Mouse (Mus musculus): ENCODE measurements around the gene Tubb4a. TPM values are rescaled to one million over a fixed set of nuclear protein-coding genes. Genes with fewer than 3 reads are reported as not detected.
A peak's percentile ranks its signal among the peaks of the same experiment; 100 is the strongest.
"Not testable (repeated sequence)": the region's sequence is repeated elsewhere in the genome, so short reads cannot be mapped to it uniquely, and the experiment has no call there.

Gene Tubb4a
- 24.2 and 27.1 TPM in 2 replicates for polyA plus RNA-seq (2015; fragmentation: Nextera tagmentation; extraction: Ambion mirVana)

DNA sequence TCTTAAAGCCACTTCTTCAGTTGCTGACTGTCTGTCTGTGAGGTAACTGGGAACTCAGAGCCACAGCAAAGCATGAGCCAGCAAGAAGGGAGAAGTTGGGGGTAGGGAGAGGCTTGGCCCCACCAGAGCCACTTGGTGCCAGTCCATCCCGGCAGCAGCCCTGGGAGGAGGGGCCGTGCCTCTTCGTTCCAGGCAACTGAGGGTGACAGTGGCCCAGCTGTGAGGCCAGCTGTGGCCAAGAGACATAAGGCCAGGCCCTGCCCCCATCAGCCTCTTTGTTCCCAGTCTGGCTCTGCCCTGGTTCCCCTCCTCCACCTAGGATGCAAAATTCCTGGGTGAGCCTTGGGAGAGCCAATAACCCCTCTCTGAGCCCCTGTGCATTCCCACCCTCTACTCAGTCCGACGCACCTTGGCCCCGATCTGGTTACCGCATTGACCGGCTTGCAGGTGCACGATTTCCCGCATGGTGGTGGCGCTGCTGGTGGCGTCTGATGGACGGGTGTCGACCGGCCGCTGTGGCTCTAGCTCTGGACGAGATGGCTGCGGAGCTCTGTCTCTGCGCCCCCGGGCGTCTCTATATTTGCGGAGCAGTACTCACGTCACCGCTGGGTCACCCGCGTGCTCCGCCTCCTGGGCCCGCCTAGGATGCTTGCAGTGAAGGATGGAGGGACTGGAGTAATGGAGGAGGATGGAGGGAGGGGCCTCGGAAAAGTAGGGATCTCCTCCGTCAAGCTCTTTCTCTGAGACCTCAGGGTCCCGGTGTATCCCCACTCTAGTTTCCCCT is at the start of gene Tubb4a:
Gene Tubb4a (minus strand): TSS at position 734 of the 784 bp plus-strand sequence.
- peak within 1 kb of the TSS; percentile 37 for H3K4me3 ChIP-seq (replicated peaks)
- peak within 1 kb of the TSS; percentile 74 for H3K4me2 ChIP-seq (replicated peaks)
- H3K27ac ChIP-seq, result no peak within 1 kb of the TSS
- H3K9ac ChIP-seq, result peak within 1 kb of the TSS; percentile 37
- peak; percentile 70 for ATAC-seq
- H3K9me3 ChIP-seq, result no peaks in the 10 kb centered on the region
- H3K27me3 ChIP-seq (replicated peaks), result no peaks in the 10 kb centered on the region; the same call in 1 of the 2 replicates
- no peaks in the 10 kb centered on the region for H3K36me3 ChIP-seq
- peaks cover 9% of the 10 kb centered on the region for H3K4me1 ChIP-seq (replicated peaks)
- WGBS, result under 1% methylated on average over 31 of the region's 31 CpGs

DNA sequence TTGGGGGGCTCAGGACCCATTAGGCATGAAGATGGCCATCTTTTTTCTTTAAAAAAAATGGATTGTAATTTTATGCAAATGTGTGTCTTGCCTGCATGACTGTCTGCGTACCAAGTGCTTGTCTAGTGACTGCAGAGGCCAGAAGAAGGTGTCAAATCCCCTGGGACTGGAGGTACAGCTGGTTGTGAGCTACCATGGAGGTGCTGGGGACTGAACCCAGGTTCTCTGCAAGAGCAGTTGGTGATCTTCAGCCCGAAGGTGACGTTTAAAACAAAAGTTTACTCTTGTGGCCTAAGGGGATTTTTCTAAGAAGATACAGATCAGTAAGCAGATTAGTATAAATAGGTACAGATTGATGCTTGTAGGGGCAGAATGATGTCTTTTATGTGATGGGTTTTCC is 48.1 kb upstream of the Tubb4a start:
- no peaks in the 10 kb centered on the region for H3K4me1 ChIP-seq (replicated peaks)
- no peak overlapping the region for H3K27ac ChIP-seq
- 83% methylated on average over 3 of the region's 3 CpGs for WGBS
- H3K27me3 ChIP-seq (replicated peaks), result no peaks in the 10 kb centered on the region
- no peaks in the 10 kb centered on the region for H3K36me3 ChIP-seq
- ATAC-seq, result no peak
- no peak overlapping the region for H3K4me3 ChIP-seq (replicated peaks)
- H3K9me3 ChIP-seq, result no peaks in the 10 kb centered on the region
- no peak overlapping the region for H3K4me2 ChIP-seq (replicated peaks)
- no peak overlapping the region for H3K9ac ChIP-seq

DNA sequence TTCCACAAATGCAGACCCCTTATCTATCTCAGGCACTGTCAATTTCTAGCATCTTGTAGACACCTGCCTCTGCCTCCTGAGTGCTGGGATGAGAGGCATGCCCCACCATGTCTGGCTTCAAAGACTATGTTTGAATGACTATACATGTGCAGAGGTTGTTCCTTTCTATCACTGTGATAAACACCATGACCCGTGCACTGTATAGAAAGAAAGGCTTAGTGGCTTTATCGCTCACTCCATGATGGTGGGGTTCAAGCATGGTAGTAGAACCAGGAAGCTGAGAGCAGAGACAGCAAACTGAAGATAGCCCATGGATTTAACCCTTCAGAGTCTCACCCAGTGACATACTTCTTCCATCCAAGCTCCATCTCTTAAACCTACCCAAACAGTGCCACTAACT is 47.1 kb upstream of the Tubb4a start:
- no peak overlapping the region for H3K9ac ChIP-seq
- no peak overlapping the region for H3K4me2 ChIP-seq (replicated peaks)
- H3K4me1 ChIP-seq (replicated peaks), result no peaks in the 10 kb centered on the region
- no peaks in the 10 kb centered on the region for H3K9me3 ChIP-seq
- H3K36me3 ChIP-seq, result no peaks in the 10 kb centered on the region
- no peak overlapping the region for H3K27ac ChIP-seq
- no peaks in the 10 kb centered on the region for H3K27me3 ChIP-seq (replicated peaks)
- 70% methylated on average over 2 of the region's 2 CpGs for WGBS
- no peak overlapping the region for H3K4me3 ChIP-seq (replicated peaks)
- ATAC-seq, result no peak

DNA sequence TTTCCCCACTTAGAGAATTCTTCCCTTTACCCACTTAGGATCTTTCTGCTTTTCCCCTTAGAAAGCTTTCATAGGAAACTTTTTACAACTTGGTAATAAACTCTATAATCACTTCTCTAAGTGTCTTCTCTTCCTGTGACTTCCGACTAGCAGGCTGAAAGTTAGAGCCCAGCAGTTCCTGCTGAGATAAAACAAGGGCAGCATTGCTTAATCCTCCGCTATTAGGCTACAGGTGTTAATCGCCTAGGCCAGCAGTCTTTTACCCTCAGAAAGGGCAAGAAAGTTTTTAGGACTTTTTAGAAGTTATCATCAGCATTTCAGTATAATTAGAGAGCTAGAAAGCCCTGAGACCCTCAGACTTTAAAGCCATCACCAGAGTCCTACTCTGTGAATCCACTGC is 46.4 kb upstream of the Tubb4a start:
- H3K9ac ChIP-seq; H3K4me3 ChIP-seq (replicated peaks); ATAC-seq; H3K9me3 ChIP-seq; H3K27me3 ChIP-seq (replicated peaks); H3K27ac ChIP-seq; H3K4me1 ChIP-seq (replicated peaks); H3K4me2 ChIP-seq (replicated peaks); H3K36me3 ChIP-seq: not testable (repeated sequence)
- WGBS, result 13% methylated on average over 3 of the region's 3 CpGs

DNA sequence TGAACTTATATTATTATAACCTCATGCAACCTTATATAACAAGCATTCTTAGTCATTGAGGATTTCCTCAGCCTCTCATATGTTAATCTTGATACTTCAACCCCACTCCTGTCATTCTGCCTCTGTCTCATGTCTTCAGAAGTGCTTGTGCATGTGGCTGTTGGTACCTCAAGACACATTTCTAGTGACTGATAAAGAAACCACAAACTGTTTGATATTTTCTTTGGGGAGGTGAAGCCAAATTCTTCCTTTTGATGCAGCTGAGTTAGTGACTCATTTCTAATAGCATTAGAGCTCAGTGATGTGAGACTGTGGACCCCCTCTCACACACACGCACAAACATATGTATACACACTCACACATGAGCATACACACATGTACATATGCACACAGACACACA is 44.2 kb upstream of the Tubb4a start:
- Histone ChIP-seq H3K27me3 (replicated peaks) (no peaks in the 10 kb centered on the region), H3K9me3 (no peaks in the 10 kb centered on the region), H3K27ac (no peak overlapping the region), H3K9ac (no peak overlapping the region), H3K36me3 (no peaks in the 10 kb centered on the region), H3K4me1 (replicated peaks) (no peaks in the 10 kb centered on the region), H3K4me3 (replicated peaks) (no peak overlapping the region), H3K4me2 (replicated peaks) (no peak overlapping the region)
- WGBS, result 83% methylated on average over 1 of the region's 1 CpGs
- no peak for ATAC-seq

DNA sequence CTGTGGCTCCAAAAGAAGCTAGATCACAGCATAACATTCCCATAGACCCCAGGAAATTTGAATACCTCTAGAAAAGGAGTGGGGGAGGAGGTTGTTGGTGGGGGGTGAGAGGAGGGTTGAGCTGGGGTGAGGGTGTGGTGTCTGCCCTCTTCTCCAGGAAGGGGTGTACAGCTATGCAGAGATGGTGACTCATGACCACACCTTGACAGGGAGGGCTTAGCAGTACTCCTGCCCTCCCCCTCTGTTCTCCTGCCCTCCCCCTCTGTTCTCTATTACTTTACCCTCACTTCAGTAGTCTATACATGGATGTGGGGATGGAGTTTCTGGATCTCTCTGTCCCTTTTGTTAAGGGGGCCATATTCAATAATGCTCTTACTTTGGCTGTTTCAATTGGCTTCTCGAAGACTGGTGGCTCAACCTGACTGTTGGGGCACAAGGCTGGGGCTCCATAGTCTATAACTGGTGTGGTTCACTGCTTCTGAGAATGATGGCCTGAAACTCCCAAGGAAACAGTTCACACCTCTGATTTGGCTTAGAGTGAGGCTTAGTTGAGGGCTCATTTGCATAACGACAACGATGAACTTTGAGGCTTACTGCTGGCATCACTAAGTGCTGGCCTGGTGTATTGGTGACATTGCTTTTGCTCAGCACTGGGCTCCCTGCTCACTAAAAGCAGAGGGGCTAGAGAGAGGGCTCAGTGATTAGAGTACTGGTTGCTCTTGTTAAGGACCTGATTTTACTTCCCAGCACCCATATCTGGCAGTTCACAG is 38.5 kb upstream of the Tubb4a start:
- Histone ChIP-seq H3K9ac (no peak overlapping the region), H3K27ac (no peak overlapping the region), H3K9me3 (no peaks in the 10 kb centered on the region), H3K27me3 (replicated peaks) (no peaks in the 10 kb centered on the region), H3K4me1 (replicated peaks) (no peaks in the 10 kb centered on the region), H3K36me3 (no peaks in the 10 kb centered on the region), H3K4me3 (replicated peaks) (no peak overlapping the region), H3K4me2 (replicated peaks) (no peak overlapping the region)
- peak; percentile 58; the same call in 1 of the 2 replicates for ATAC-seq
- 63% methylated on average over 3 of the region's 3 CpGs for WGBS

DNA sequence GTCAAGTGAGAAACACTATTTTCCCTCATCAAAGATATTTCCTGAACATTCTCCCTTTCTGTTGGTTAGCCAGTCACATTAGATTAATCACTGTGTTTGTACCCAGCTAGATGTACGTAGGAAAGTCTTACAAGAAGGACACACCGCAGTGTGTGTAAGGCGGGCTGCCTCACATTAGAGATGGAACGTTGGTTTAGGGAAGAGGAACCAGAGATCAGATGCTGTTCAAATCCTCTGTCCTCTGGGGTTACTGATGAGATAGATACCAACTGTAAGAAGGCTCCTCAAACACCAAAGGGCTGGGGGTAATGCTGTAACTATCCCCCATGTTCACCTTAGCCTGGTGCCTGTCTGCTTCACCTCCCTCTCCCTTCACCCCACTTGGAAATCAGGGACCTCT is 37.2 kb upstream of the Tubb4a start:
- Histone ChIP-seq H3K27ac (no peak overlapping the region), H3K9ac (no peak overlapping the region), H3K9me3 (no peaks in the 10 kb centered on the region), H3K36me3 (no peaks in the 10 kb centered on the region), H3K27me3 (replicated peaks) (no peaks in the 10 kb centered on the region), H3K4me3 (replicated peaks) (no peak overlapping the region), H3K4me1 (replicated peaks) (no peaks in the 10 kb centered on the region), H3K4me2 (replicated peaks) (no peak overlapping the region)
- WGBS, result 70% methylated on average over 4 of the region's 4 CpGs
- ATAC-seq, result no peak

DNA sequence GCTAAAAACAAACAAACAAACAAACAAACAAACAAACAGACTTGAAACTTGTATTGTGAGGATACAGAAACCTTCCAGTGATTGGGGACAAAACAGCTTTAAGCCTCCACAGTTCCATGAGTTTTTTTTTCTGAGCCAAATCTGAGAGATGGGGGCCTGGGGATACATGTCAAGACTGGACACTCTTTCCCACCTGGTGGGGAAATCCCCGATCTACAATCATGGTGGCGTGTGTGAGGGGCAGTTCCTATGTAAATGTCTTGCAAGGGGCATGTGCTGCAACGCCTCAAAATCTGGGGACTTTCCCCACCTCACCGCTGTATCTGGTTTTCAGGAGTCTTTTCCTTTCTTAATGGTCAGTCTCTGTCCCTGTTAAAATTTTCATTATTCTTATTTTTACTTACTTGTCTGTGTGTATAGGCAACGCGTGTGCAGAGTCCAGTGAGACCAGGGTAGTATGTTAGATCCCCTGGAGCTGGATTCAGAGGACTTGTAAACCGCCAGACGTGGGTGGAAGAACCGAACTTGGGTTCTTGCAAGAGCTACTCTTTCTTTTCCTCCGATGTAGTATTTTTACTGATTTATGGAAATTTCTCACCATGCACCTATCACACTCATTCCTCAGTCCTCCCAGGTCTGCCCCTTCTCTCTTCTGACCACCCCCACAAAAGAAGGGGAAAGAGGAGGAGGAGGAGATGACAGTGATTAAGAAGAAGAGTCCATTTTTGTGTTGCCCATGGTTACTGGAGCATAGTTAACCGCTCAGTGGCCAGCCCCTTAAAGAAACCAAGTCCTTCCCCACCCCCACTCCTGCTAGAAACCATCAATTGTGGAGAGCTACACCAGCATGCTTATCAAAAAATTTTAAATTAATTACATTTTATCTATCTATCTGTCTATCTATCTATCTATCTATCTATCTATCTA is 35.9 kb upstream of the Tubb4a start:
- H3K4me3 ChIP-seq (replicated peaks), result no peak overlapping the region
- H3K4me2 ChIP-seq (replicated peaks), result no peak overlapping the region
- no peaks in the 10 kb centered on the region for H3K27me3 ChIP-seq (replicated peaks)
- no peaks in the 10 kb centered on the region for H3K9me3 ChIP-seq
- H3K36me3 ChIP-seq, result no peaks in the 10 kb centered on the region
- no peak for ATAC-seq
- H3K9ac ChIP-seq, result no peak overlapping the region
- H3K27ac ChIP-seq, result no peak overlapping the region
- 90% methylated on average over 11 of the region's 11 CpGs for WGBS
- peaks cover 3% of the 10 kb centered on the region; the same call in 1 of the 2 replicates for H3K4me1 ChIP-seq (replicated peaks)

DNA sequence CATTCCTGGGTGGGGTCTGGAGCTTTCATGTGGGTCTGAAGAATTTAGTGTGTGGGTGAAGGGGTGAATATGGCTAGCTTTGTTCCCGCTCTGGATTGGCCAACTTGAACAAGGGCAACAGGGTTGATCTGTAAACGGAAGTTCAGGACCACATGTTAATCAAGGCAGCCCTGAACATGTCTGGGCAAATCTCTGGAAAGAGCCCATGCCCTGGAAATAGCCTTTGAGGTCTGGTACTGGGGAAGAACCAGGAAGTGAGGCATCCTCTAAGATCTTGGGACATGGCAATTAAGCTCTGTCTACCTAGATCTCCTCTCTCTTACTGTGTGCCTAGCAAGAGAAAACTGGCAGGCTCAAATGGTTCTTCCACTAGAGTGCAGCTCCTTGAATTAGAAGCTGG is 34.3 kb upstream of the Tubb4a start:
- Histone ChIP-seq H3K27me3 (replicated peaks) (no peaks in the 10 kb centered on the region), H3K27ac (no peak overlapping the region), H3K4me1 (replicated peaks) (peaks cover 3% of the 10 kb centered on the region; the same call in 1 of the 2 replicates), H3K4me2 (replicated peaks) (no peak overlapping the region), H3K9me3 (no peaks in the 10 kb centered on the region), H3K36me3 (no peaks in the 10 kb centered on the region), H3K9ac (no peak overlapping the region), H3K4me3 (replicated peaks) (no peak overlapping the region)
- 79% methylated on average over 2 of the region's 2 CpGs for WGBS
- no peak for ATAC-seq

DNA sequence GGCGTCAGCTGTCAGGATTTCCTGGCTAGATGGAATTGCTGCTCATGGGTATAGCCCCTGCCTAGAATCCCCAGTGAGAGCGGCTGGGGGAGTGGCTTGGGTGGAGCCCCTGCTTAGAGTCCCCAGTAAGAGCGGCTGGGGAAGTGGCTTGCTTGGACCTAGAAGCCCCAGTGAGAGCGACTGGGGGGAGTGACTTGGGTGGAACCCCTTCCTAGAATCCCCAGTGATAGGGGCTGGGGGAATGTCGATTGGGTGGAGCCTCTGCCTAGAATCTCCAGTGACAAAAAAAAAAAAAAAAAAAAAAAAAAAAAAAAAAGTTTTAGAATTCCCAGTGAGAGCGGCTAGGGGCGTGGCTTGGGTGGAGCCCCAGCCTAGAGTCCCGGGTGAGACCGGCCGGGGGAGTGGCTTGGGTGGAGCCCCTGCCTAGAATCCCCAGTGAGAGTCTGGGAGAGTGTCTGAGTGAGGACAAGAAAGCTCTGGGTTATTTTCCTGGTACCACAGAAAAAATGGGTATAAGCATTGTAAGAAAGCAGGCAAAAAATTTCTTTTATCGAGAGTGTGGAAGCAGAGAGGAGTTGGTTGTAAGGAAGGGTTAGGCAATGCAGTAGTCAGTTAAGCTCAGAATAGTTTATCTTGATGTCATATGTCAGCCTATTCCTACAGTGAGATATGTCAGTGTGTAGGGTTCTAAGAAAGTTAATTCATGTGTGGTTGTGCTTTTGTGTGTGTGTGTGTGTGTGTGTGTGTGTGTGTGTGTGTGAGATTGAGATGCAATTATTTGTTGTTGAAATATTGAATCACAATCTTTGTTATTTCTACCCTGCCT is 31.2 kb upstream of the Tubb4a start:
- Histone ChIP-seq H3K27ac (no peak overlapping the region), H3K9ac (no peak overlapping the region), H3K4me2 (replicated peaks) (peak overlapping the region; percentile 40), H3K4me3 (replicated peaks) (no peak overlapping the region), H3K9me3 (no peaks in the 10 kb centered on the region), H3K27me3 (replicated peaks) (no peaks in the 10 kb centered on the region), H3K4me1 (replicated peaks) (peaks cover 3% of the 10 kb centered on the region; the same call in 1 of the 2 replicates), H3K36me3 (no peaks in the 10 kb centered on the region)
- 2% methylated on average over 11 of the region's 11 CpGs for WGBS
- ATAC-seq, result peak; percentile 95

DNA sequence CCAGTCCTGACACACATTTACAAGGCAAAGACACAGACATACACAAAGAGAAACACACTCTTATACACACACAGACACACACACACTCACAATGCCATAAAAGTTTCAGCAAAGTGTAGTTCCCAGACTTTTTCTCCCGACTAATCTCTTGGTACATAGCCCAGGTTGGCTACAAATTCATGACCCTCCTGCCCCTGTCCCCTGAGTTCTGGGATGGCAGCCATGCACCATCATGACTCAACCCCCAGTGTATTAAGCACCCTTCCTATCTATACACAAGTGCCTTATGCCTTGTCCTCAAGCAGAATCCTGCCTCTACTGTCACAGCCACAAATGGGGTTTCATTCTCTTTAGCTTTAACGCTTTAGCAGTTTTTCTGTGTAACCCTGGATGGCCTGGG is 29.2 kb upstream of the Tubb4a start:
- Histone ChIP-seq H3K27me3 (replicated peaks) (no peaks in the 10 kb centered on the region), H3K4me2 (replicated peaks) (no peak overlapping the region), H3K9me3 (no peaks in the 10 kb centered on the region), H3K9ac (no peak overlapping the region), H3K27ac (no peak overlapping the region), H3K4me3 (replicated peaks) (no peak overlapping the region), H3K36me3 (no peaks in the 10 kb centered on the region), H3K4me1 (replicated peaks) (peaks cover 3% of the 10 kb centered on the region; the same call in 1 of the 2 replicates)
- no peak for ATAC-seq
- 72% methylated on average over 2 of the region's 2 CpGs for WGBS
